Mouse (Mus musculus) adrenal gland, postnatal 14 days (tissue): Measurements from ENCODE around the gene Zc3hav1l. TPM values are rescaled to one million over a fixed set of nuclear protein-coding genes. Genes with fewer than 3 reads are reported as not detected.

Experiments
- DNase-seq: peaks from one replicate; pipeline ENCODE4 v3.0.0; 2021; ENCODE audit warnings: mixed read lengths
- total RNA-seq: library from RNA; stranded (reverse); gene quantifications from 2 replicates; pipeline ENCODE4 v1.2.3, GENCODE M21; 2021

Zc3hav1l gene
- total RNA-seq, 1 experiment from 2014 or later: 4.3 TPM

DNA sequence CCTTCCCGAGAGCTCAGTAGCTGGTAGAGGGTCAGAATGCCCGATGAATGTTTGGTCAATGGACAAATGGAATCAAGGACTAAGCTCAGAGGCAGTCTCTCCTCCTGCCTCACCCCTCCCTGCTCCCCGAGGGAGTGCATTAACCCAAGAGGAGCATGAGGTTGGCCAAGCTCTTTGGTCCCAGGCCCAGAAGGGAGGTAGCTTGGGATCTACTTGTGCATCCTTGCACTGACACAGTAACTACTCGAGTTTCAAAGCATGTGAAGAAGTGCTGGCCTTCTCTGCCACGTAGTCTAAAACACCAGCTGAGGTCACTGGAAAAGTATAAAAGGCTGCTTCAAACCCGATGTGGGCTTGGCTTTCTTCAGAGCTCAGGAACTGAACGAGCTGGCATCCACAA, 34.6 kb downstream of the Zc3hav1l start:
- peak; percentile 32 for DNase-seq

DNA sequence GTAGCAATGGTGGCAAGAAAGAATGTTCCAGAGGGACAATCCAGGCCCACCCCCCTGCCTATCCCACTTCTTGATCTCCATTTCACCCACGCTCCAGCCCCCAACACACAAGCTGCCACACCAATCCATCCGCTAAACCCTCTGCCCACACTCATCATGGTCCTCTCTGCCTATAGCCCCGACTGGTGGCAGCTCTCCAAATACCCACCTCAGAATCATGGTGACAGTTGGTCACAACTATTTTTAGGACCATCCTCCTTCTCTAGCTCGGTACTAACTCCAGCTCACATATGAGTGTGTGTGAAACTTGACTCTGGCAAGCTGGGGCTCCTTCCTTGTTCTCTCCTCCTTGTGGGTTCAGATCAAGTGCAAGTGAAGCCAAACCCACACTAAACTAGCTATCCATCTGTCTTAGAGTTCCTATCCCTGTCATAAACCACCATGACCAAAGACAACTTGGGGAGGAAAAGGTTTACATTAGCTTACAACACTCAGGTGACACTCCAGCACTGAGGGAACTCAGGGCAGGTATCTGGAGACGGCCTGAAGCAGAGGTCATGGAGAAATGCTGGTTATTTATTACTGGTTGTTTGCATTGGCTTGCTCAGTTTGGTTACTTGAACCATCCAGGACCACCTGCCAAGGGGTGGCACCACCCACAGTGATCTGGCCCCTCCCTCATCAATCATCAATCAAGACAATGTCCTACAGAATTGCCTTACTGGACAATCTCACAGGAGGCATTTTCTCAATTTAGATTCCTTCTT, 35.5 kb downstream of the Zc3hav1l start:
- DNase-seq: no peak

DNA sequence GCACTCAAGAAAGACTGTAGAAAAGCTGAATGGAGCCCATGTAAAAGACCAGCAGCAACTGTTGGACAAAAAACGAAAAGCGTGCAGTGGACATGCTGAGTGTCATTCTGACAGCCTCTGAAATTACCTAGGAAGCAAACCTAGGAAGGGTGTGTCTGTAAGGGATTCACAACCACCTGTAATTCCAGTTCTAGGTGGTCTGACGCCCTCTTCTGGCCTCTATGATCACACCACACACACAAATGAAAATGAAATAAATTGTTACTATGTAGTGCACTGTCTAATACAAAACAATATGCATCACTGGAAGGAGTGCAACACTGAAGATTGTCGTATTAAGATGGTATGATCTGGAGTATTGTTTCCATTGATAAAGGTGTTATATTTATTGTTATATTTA, 37.2 kb downstream of the Zc3hav1l start:
- DNase-seq: no peak

DNA sequence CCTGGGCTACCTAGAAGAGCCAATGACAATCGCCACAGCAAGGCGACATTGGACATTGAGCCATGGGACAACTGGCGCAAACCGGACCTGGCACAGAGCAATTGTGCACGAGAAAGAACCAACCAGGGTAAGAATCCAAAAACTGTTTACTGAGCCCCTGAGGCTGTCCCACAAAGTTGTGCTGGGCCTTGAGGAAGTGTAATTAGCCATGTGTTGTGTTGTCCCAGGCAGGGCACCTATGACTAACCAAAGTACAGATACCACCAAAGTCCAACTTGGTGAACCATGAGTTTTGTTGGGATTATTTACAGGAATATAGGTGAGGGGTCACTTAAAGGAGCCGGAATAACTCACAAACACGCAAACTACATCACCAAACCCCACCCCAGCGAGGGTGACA, 41.6 kb downstream of the Zc3hav1l start:
- DNase-seq: no peak

DNA sequence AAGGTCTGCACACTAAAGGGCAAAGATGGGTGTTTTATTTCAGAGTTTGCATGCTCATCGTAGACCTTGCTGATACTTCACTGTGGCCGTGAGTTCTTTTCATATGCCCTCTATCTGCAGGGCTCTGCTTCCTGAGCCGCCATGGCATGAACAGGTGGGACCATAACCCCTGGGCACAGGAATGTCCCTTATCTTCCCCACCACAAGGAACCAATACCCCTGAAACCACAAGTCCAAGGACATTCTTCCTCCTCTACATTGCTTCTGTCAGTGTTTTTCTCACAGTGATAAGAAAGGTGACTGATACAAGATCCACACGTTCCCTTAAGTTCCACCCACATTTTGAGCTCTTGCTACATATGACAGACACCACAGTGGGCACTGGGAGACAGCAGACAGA, 42.3 kb downstream of the Zc3hav1l start:
- DNase-seq: no peak

DNA sequence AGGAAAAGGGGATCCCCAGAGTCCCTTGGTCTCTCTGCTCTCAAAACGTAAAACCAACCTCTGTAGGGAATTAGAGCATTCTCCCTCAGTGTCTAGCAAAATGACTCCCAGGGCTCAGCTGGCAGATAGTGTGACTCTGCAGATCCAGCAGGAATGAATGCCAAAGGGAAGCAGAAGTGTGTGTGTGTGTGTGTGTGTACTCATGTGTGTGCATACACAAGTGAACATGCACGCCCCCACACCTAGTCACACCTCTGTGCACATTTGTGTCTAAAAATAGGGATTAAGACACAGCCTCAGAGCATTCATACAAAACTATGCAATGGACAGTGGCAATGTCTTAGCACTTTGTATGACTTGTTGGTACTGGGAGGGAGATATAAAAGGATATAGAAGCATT, 43.3 kb downstream of the Zc3hav1l start:
- DNase-seq: no peak

DNA sequence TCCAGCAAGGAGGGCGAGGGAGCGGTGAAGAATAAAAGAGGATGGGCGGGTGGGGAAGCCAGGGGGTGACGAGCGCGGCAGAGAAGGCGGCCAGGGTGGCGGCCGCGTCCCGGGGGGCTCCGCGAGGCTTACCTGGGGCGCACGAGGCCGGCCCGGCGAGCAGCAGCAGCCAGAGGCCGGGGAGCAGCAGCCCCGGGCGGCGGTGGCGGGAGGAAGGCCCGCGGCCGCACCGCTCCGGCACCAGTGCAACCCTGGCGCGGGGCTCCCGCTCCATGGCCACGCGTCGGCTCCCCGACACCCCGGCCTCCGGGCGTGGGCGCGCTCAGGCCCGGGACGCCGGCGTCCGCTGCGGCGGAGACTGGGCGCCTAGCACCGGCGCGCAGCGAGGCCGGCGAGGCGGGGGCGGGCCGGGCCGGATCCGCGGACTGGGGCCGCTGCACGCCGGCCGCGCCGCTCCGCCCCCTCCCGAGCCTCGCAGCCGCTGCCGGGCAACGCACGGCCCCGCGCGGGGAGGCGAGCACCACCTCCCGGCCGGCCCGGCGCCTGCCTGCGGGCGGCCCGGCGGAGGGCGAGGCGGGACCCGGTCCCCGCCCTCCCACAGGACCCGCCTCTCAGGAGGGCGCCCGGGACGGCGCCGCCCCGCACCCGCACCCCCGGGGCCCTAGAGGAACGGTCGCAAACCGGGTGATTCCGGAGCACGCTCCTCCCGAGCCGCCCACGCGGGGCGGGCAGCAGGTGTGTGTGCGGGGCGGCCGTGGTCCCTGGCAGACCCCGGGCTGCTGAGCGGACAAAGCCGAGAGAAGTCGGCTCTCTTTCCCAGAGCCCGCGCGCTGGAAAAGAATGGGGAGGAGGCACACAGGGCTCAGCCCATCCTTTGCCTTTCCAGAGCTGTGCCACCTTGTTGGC, 45.1 kb downstream of the Zc3hav1l start, which contains the start of gene D630045J12Rik:
Gene D630045J12Rik, minus strand, starts transcription at position 274 of the 906 bp plus-strand sequence.
- peak; percentile 89 for DNase-seq

DNA sequence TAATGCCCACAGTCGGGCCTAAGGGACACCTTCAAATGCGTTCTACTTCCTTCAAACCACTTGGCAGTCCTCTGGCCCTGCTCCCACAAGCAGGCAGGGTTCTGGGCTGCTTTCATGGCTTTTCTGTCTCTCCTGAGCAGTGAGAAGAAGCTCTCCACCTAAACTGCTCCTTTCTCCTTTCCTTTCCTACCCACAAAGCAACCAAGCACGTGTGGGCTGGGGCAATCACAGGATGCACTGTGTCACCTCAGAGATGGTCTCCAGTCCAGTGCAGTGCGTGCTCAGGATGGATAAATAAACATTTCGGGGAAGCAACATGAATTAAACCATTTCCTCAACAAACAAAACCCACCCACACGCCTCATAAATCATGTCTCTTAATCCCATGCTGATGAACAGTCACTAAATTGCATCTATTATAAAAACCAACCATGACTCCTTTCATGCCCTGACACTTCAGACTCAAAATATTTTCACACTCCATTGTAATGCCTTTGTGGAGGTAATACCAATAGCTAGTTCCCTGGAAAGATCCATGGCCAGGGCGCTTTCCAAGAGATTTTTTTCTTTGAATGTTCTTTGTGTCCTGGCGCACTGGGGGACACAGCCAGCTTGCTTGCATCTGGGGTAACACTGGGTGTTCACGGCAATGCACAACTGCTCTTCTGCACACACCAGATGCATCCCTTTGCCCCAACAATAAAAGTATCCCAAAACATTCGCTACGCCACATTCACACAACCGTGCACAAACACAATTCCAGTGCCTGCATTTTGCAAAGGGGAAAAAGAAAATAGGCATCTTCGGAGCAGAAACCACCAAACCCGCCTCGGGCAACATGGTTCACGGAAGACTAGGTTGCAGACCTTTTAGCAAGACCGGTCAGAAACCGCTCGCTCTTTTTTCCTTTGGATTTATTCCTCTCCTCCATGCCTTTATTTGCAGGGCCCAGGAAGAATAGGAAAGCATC, 46.0 kb downstream of the Zc3hav1l start:
- DNase-seq: no peak

DNA sequence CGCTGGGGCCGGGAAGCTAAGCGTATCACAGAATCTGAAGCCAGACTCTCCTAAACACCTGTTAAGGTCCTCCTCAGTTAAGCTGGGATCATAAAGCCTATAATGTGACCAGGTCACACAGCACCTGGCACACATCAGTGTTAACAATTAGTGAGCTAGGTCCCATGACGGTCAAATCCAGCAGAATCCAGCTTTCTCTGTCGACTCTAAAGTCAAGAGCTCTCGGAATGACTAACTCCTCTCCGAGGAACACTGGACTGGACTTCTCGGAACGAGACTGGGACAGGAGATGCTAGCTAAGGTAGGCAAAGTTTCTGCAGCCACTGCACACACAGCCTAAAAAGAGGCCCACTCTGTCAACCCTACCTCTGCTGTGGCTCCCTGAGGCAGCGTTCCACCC, 46.9 kb downstream of the Zc3hav1l start:
- DNase-seq: no peak

DNA sequence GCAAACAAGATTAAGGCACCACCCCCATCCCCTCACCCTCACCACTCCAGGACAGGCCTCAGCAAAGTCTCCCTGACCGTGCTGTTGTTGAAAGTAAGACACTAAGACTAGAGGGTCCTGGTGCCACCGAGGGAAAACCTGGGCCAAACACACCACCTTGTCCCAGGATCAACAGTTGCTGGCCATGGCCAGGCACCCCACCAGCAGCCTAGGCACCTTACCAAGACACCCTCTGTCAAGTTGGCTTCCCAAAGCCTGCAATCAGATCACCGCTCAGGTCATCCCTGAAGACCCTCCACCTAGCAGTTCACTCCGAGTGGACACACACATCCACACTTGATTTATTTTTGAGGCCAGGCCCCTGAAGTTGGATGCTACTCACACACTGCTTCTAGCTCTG, 47.6 kb downstream of the Zc3hav1l start:
- no peak for DNase-seq

DNA sequence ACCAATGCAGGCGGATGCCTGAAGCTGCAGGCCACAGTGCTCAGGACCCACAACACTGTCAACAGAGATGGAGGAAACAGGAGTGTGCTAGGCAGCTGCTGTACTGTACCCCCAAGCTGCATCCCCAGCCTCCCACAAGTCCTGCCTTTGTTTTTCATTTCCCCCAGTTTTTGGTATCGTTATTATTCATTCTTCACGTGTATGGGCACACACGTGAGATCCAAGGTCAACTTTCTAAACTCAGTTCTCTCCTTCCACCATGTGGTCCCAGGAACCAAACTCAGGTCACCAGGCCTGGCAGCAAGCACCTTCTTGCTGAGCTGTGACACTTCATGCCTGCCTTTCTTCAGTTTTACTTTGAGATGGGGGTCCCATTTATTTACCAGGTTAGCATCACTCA, 51.7 kb downstream of the Zc3hav1l start:
- DNase-seq: no peak

DNA sequence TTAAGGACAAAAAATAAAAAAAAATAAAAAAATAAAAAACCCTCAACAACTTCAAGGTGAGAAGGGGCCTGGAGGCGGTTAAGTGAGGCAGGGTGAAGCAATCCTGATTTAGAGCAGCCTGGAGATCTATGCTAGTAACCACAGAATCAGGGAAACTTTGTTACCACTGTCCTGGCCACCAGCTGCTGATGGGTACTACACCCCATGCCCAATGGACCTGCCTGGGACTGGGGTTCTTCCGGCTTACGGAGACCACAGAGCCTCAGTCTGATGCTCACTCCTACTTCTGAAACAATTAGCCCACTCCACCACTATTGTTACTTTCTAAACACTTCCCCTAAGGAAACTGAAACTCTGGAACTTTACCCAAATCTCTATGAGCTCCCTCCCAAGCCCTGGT, 54.3 kb downstream of the Zc3hav1l start:
- DNase-seq: no peak

DNA sequence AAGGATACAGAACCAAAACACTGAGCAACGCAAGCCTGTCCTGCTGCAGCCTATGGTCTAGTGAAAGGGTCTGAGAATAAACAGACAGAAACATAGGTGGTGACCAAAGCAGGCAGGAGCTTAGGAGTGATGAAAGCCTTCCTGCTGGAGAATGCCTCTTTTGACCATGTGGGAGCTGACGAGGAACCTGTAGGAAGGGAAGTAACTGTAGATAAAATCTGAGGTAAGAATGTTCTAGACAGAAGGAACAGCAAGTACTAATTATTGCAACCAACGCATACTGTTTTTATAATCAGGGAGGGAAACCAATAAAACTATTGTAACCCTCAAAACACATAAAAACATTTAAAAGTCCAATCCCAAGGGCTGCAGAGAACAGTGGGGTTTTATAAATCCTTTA, 54.9 kb downstream of the Zc3hav1l start:
- no peak for DNase-seq

DNA sequence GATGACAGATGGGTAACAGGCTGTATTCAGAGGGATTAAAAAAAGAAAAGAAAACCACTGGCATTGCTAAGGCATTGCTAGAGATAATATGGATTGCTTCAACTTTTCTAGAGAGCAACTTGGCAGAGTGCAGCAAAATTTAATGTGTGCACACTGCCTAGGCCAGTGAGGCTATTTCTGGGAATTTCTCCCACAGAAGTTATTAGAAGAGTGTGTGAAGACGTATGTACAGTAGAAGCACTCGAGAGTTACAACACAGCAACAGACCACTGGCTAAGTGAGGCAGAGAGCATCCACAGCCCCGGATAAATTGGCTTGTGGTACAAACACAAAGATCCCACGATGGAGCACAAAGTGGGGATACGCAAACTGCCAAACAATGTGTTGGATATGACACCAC, 56.2 kb downstream of the Zc3hav1l start:
- DNase-seq: no peak

DNA sequence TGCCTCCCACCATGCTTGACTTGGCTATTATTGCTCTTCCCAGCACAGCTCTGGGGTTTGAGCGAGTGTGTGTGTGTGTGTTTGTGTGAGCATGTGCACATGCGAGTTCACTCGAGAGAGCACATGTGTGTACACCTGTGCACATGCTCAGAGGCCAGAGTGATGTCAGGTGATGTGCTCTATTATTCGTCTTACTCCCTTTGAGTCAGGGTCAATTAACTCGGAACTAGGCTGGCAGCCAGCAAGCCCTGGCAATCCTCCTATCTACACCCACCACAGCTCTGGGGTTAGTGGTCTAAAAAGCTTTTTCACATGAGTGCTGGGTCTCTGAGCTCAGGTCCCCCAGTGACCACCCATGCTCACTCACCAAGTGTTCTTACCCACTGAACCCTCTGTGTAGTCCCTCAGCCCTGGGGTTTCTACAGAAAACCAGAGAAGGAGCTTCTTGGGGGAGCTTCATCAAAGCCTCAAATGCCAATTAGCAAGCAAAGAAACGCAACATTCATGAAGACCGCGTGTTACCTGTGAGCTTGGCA, 56.7 kb downstream of the Zc3hav1l start:
- DNase-seq: no peak

DNA sequence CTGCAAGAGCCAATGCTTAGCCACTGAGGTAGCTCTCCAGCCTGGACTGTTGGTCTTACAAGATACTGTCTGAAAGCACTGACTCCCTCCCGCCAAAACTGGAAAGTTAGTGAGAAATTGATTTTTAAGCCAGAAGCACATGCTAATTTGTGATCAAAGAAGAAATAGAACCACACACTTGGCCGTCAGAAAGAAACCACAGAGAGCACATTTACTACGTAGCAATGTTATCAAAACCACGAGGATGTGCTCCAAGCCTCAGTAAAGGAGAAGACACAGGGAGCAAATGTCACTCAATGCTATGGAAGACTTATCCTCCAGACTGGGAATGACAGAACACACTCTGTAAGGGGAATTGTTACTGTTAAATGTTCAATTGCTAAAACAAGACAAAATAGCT, 57.6 kb downstream of the Zc3hav1l start:
- no peak for DNase-seq

DNA sequence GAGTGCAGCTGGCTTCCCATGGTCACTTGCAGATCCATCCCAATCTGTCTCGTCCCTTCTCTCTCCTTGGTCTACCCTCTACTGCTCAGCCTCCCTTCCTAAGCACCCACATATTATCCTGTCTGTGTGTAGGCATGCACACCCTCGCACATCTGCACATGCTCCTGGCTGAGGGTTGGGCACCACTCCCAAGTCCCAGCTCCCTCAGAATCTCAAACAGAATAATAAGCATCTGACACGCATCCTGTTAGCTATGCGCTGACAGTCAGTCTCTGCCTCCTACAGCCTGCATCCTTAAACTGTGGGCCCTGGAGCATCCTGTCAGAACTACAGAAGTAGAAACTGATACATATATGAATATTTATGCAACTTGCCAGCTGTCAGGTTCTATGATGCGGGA, 58.4 kb downstream of the Zc3hav1l start:
- DNase-seq: no peak

DNA sequence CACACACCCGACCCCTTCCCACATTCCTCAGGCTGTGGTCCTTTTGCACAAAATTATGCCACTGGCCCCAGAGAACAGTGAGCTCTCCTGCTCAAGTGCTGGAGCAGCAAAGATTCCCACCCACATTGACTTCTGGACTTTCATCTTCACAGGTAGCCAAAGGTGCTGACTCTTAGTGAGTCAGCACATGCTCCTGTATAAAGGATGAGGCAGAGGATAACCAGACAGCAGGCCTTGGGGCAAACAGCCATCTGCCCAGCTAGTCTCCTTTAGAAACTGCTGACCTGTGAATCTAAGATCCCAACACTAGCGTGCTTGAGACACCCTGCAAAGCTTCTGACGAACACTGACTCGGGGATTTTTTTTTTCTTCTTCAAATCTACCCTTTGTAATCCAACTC, 60.7 kb downstream of the Zc3hav1l start:
- DNase-seq: no peak
